Mouse (Mus musculus): ENCODE data around the gene Cyp8b1. TPM values are rescaled to one million over a fixed set of nuclear protein-coding genes. Genes with fewer than 3 reads are reported as not detected.

Cyp8b1 gene
- polyA plus RNA-seq, 1 experiment from 2014 or later, result not detected

DNA sequence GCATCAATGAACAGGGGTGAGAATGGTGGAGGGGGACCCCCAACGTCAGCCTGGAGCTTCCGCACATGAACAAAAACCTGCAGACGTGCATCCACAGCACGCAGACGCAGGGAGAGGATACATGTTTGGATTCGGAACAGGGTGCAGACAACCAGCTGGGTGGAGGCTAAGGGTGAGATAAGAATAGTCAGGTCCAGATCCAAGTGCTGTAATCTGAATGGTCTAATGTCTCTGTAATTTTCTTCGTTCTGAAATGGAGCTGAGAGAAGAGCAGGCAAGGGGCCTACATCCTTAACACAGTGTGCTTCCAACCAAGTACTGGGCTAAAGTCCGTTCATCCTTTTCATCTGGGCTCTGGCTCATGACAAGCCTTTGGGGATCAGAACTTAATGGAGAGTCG, 24.8 kb downstream of the Cyp8b1 start:
- DNase-seq (ENCODE audit: low spot score) (no peak), ATAC-seq (replicated peaks; ENCODE audit: low FRiP score) (no peak)
- Histone ChIP-seq H3K9ac (ENCODE audit: low read length) (no peak overlapping the region), H3K27ac (ENCODE audit: low read depth, low read length) (no peak overlapping the region), H3K4me3 (ENCODE audit: low read depth, low read length) (no peak overlapping the region), H3K9me3 (ENCODE audit: control insufficient read depth, low read length) (no peaks in the 10 kb centered on the region), H3K36me3 (ENCODE audit: control insufficient read depth, insufficient read depth, low read length) (no peaks in the 10 kb centered on the region), H3K27me3 (ENCODE audit: control insufficient read depth, insufficient read depth, low read length) (no peaks in the 10 kb centered on the region), H3K4me2 (ENCODE audit: low read depth, low read length, severe bottlenecking) (no peak overlapping the region), H3K4me1 (replicated peaks; ENCODE audit: control insufficient read depth, insufficient read depth, low read length) (no peaks in the 10 kb centered on the region)
- WGBS, result 91% methylated on average over 9 of the region's 9 CpGs

DNA sequence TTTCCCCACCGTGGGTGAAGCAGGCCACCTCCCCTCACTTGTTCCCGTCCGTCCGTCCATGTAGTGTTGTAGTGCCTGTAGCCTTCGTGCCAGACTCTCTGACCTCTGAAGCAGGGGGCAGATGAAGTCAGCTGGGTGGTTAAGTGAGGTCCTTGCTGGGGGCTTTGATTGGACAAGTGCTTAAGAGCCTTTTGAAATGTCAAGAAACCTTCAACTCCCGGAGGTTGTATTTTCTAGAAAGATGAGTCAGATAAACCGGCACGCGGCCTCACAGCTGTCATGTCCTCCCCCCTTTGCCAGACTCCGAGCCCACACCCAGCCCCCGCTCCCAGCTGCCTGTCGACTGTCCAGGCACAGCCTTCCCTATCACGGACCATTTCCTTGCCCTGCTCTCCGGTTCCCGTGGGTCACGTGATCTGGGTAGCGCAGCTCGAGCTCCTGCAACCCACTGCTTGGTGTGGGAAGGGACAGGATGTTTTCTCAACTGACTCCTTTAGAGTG, 25.6 kb downstream of the Cyp8b1 start:
- Histone ChIP-seq H3K4me3 (ENCODE audit: low read depth, low read length) (no peak overlapping the region), H3K4me1 (replicated peaks; ENCODE audit: control insufficient read depth, insufficient read depth, low read length) (no peaks in the 10 kb centered on the region), H3K9ac (ENCODE audit: low read length) (no peak overlapping the region), H3K27ac (ENCODE audit: low read depth, low read length) (no peak overlapping the region), H3K27me3 (ENCODE audit: control insufficient read depth, insufficient read depth, low read length) (no peaks in the 10 kb centered on the region), H3K4me2 (ENCODE audit: low read depth, low read length, severe bottlenecking) (no peak overlapping the region), H3K36me3 (ENCODE audit: control insufficient read depth, insufficient read depth, low read length) (no peaks in the 10 kb centered on the region), H3K9me3 (ENCODE audit: control insufficient read depth, low read length) (no peaks in the 10 kb centered on the region)
- WGBS, result 62% methylated on average over 18 of the region's 18 CpGs
- DNase-seq (ENCODE audit: low spot score) (no peak), ATAC-seq (replicated peaks; ENCODE audit: low FRiP score) (no peak)

- WGBS, result 75% methylated on average over 4 of the region's 4 CpGs
- ATAC-seq (replicated peaks; ENCODE audit: low FRiP score) (no peak), DNase-seq (ENCODE audit: low spot score) (no peak)
- Histone ChIP-seq H3K27ac (ENCODE audit: low read depth, low read length) (no peak overlapping the region), H3K9me3 (ENCODE audit: control insufficient read depth, low read length) (no peaks in the 10 kb centered on the region), H3K4me2 (ENCODE audit: low read depth, low read length, severe bottlenecking) (no peak overlapping the region), H3K9ac (ENCODE audit: low read length) (no peak overlapping the region), H3K4me1 (replicated peaks; ENCODE audit: control insufficient read depth, insufficient read depth, low read length) (no peaks in the 10 kb centered on the region), H3K27me3 (ENCODE audit: control insufficient read depth, insufficient read depth, low read length) (no peaks in the 10 kb centered on the region), H3K4me3 (ENCODE audit: low read depth, low read length) (no peak overlapping the region), H3K36me3 (ENCODE audit: control insufficient read depth, insufficient read depth, low read length) (no peaks in the 10 kb centered on the region)
Observed at GRCm38 (mm10) chr9:121889927-121890440, 26.1 kb downstream of the Cyp8b1 start.

- no peaks in the 10 kb centered on the region for H3K36me3 ChIP-seq (ENCODE audit: control insufficient read depth, insufficient read depth, low read length)
- no peak overlapping the region for H3K9ac ChIP-seq (ENCODE audit: low read length)
- no peak overlapping the region for H3K27ac ChIP-seq (ENCODE audit: low read depth, low read length)
- H3K4me3 ChIP-seq (ENCODE audit: low read depth, low read length), result no peak overlapping the region
- no peak for ATAC-seq (replicated peaks; ENCODE audit: low FRiP score)
- WGBS, result 75% methylated on average over 7 of the region's 7 CpGs
- H3K4me1 ChIP-seq (replicated peaks; ENCODE audit: control insufficient read depth, insufficient read depth, low read length), result no peaks in the 10 kb centered on the region
- no peak overlapping the region for H3K4me2 ChIP-seq (ENCODE audit: low read depth, low read length, severe bottlenecking)
- H3K27me3 ChIP-seq (ENCODE audit: control insufficient read depth, insufficient read depth, low read length), result no peaks in the 10 kb centered on the region
- H3K9me3 ChIP-seq (ENCODE audit: control insufficient read depth, low read length), result no peaks in the 10 kb centered on the region
- DNase-seq (ENCODE audit: low spot score), result no peak
Observed at GRCm38 (mm10) chr9:121882015-121882457, 34.1 kb downstream of the Cyp8b1 start.

DNA sequence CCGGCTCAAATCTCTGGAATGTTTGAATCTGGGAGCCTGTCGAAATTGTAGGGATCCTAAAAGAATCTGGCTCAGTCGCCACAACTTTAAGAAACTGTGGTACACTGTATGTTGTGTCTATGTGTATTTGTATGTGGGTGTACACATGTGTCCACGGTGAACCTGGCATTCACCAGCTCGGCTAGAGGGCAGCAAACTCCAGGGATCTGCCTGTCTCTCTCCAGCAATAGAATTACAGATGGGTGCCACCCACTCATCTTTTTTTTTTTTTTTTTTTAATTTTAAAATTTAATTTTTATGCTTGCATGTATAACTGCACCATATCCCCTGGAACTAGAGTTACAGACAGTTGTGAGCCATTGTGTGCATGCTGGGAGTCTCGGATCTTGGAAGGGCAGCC, 34.8 kb downstream of the Cyp8b1 start:
- Histone ChIP-seq H3K27me3 (ENCODE audit: control insufficient read depth, insufficient read depth, low read length) (no peaks in the 10 kb centered on the region), H3K9ac (ENCODE audit: low read length) (no peak overlapping the region), H3K9me3 (ENCODE audit: control insufficient read depth, low read length) (no peaks in the 10 kb centered on the region), H3K4me3 (ENCODE audit: low read depth, low read length) (no peak overlapping the region), H3K27ac (ENCODE audit: low read depth, low read length) (no peak overlapping the region), H3K36me3 (ENCODE audit: control insufficient read depth, insufficient read depth, low read length) (no peaks in the 10 kb centered on the region), H3K4me2 (ENCODE audit: low read depth, low read length, severe bottlenecking) (no peak overlapping the region), H3K4me1 (replicated peaks; ENCODE audit: control insufficient read depth, insufficient read depth, low read length) (no peaks in the 10 kb centered on the region)
- 81% methylated on average over 6 of the region's 6 CpGs for WGBS
- ATAC-seq (replicated peaks; ENCODE audit: low FRiP score) (no peak), DNase-seq (ENCODE audit: low spot score) (no peak)

- Histone ChIP-seq H3K4me1 (replicated peaks; ENCODE audit: control insufficient read depth, insufficient read depth, low read length) (no peaks in the 10 kb centered on the region), H3K9ac (ENCODE audit: low read length) (no peak overlapping the region), H3K4me3 (ENCODE audit: low read depth, low read length) (no peak overlapping the region), H3K27me3 (ENCODE audit: control insufficient read depth, insufficient read depth, low read length) (no peaks in the 10 kb centered on the region), H3K9me3 (ENCODE audit: control insufficient read depth, low read length) (no peaks in the 10 kb centered on the region), H3K4me2 (ENCODE audit: low read depth, low read length, severe bottlenecking) (no peak overlapping the region; the same call in 1 of the 2 replicates), H3K36me3 (ENCODE audit: control insufficient read depth, insufficient read depth, low read length) (no peaks in the 10 kb centered on the region), H3K27ac (ENCODE audit: low read depth, low read length) (no peak overlapping the region)
- ATAC-seq (replicated peaks; ENCODE audit: low FRiP score), result no peak
- DNase-seq (ENCODE audit: low spot score), result peak; percentile 74
- 26% methylated on average over 14 of the region's 14 CpGs for WGBS
Observed at GRCm38 (mm10) chr9:121880840-121881239, 35.3 kb downstream of the Cyp8b1 start.

DNA sequence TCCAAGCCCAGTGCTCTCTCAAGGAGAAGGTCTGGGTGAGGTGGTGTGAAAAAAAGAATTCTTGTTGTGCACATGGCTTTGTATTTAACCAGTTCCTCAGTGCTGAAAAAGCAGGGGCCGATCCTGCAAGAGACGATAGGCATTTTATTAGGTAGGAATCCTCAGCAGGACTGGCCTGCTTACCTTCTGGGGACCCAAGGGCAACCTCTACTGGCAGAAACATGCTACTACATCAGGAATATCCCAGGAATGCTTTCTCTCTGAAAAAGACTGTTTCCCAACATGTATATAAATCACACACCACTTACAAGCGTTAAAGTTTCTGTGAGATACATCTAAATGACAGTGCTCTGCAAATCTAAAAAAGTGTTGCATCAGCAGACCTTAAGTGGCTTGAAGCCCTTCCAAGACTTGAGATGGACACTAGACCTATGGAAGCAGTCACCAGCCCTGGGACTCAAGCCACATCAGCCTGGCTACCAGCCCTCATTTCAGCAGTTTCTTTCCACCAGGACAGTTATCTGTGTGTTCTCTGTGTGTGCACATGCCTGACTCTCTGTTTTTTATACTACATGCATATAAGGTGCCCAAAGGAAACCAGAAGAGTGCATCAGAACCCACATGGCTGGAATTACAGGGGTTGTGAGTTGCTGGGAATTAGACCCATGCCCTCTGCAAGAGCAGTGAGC, 38.9 kb downstream of the Cyp8b1 start:
- peak; percentile 58 for DNase-seq (ENCODE audit: low spot score)
- H3K4me2 ChIP-seq (ENCODE audit: low read depth, low read length, severe bottlenecking), result no peak overlapping the region
- H3K27me3 ChIP-seq (ENCODE audit: control insufficient read depth, insufficient read depth, low read length), result no peaks in the 10 kb centered on the region
- no peaks in the 10 kb centered on the region for H3K4me1 ChIP-seq (replicated peaks; ENCODE audit: control insufficient read depth, insufficient read depth, low read length)
- H3K4me3 ChIP-seq (ENCODE audit: low read depth, low read length), result no peak overlapping the region
- no peaks in the 10 kb centered on the region for H3K9me3 ChIP-seq (ENCODE audit: control insufficient read depth, low read length)
- no peak for ATAC-seq (replicated peaks; ENCODE audit: low FRiP score)
- WGBS, result 26% methylated on average over 3 of the region's 3 CpGs
- no peak overlapping the region for H3K27ac ChIP-seq (ENCODE audit: low read depth, low read length)
- H3K36me3 ChIP-seq (ENCODE audit: control insufficient read depth, insufficient read depth, low read length), result no peaks in the 10 kb centered on the region
- no peak overlapping the region for H3K9ac ChIP-seq (ENCODE audit: low read length)

DNA sequence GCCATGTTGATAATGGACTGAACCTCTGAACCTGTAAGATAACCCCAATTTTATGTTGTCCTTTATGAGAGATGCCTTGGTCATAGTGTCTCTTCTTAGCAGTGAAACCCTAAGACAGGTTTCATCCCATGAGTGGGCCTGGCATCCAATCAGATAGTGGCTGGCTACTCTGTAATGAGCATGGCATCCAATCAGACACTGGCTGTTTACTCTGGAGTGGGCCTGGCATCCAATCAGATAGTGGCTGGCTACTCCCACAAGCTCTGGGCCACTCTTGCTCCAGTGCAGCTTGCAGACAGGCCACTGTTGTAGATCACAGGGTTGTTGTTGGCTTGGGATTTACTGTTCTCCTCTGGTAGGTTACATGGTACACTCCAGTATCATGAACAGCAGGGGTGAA, 42.5 kb downstream of the Cyp8b1 start:
- Histone ChIP-seq H3K27ac (ENCODE audit: low read depth, low read length) (no peak overlapping the region), H3K9me3 (ENCODE audit: control insufficient read depth, low read length) (no peaks in the 10 kb centered on the region), H3K4me3 (ENCODE audit: low read depth, low read length) (no peak overlapping the region), H3K27me3 (ENCODE audit: control insufficient read depth, insufficient read depth, low read length) (no peaks in the 10 kb centered on the region), H3K4me2 (ENCODE audit: low read depth, low read length, severe bottlenecking) (no peak overlapping the region), H3K36me3 (ENCODE audit: control insufficient read depth, insufficient read depth, low read length) (no peaks in the 10 kb centered on the region), H3K4me1 (replicated peaks; ENCODE audit: control insufficient read depth, insufficient read depth, low read length) (no peaks in the 10 kb centered on the region), H3K9ac (ENCODE audit: low read length) (no peak overlapping the region)
- no peak for ATAC-seq (replicated peaks; ENCODE audit: low FRiP score)
- DNase-seq (ENCODE audit: low spot score), result peak; percentile 45
